Mouse (Mus musculus) erythroblast, embryonic 14.5 days (primary cell): ENCODE data around the gene Tspan17.

Source experiments
- GATA1 ChIP-seq: IDR thresholded peaks from 2 replicates; pipeline ENCODE4 v1.6.1; 2012; ENCODE audit warnings: low read length, inconsistent platforms, mixed read lengths
- TAL1 ChIP-seq: IDR thresholded peaks from 3 replicates; pipeline ENCODE4 v1.6.1; 2012; ENCODE audit warnings: low read length, inconsistent platforms, mixed read lengths

GRCm38 (mm10) chr13:54750699-54751098 lies 38.5 kb upstream of the Tspan17 start:
- TF ChIP-seq GATA1 (no peak), TAL1 (no peak)
